Mouse (Mus musculus): ENCODE measurements around the gene Ctdnep1. TPM values are rescaled to one million over a fixed set of nuclear protein-coding genes. Genes with fewer than 3 reads are reported as not detected.

Gene Ctdnep1
- polyA plus RNA-seq, 1 experiment from 2014 or later = 22.7 TPM

DNA sequence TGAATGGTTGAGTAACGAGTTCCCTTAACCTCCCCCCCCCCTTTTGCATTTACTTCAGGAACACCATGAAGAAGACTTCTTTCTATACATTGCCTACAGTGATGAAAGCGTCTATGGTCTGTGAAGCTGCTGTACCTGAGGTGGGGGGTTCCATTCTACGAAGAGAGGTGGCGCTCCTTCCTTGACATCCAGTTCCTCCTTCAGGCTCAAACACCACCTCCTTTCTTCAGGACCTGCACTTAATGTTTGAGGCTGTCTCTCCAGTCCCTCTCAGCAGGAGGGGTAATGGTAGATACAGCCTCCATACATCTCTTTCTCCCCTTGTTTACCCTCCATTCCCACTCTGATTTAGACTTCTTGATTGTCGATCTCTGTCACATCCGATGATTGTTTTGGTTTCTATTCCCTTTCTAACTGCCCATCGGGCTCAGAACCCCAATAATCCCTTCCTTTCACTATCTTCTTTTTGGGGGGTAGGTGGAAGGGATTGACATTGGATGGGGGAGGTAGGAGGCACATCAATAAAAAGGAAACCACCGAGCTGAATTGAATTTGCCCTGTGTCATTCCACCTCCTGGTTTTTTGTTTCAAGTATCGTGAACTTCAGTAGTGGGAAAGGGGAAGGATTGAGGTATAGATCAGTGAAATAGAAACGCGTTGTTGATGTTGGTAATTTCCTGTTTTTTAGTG is 13.6 kb downstream of the Ctdnep1 start:
- H3K4me3 ChIP-seq = no peak overlapping the region
- H3K27ac ChIP-seq = no peak overlapping the region
- 92% methylated on average over 11 of the region's 11 CpGs for WGBS
- no peaks in the 10 kb centered on the region for H3K9me3 ChIP-seq
- peaks cover 45% of the 10 kb centered on the region for H3K36me3 ChIP-seq
- H3K4me1 ChIP-seq (replicated peaks) = peaks cover 43% of the 10 kb centered on the region
- ATAC-seq (ENCODE audit: low FRiP score) = no peak
- H3K27me3 ChIP-seq = no peaks in the 10 kb centered on the region
- no peak overlapping the region for H3K4me2 ChIP-seq
- no peak overlapping the region for H3K9ac ChIP-seq

- H3K9ac ChIP-seq = peak within 1 kb of the TSS; percentile 94
- H3K9me3 ChIP-seq = no peaks in the 10 kb centered on the region
- peaks cover 48% of the 10 kb centered on the region for H3K4me1 ChIP-seq (replicated peaks)
- WGBS = under 1% methylated on average over 36 of the region's 36 CpGs
- peak; percentile 85 for ATAC-seq (ENCODE audit: low FRiP score)
- peak within 1 kb of the TSS; percentile 71 for H3K4me2 ChIP-seq
- no peaks in the 10 kb centered on the region for H3K27me3 ChIP-seq
- H3K4me3 ChIP-seq = peak within 1 kb of the TSS; percentile 91
- peaks cover 40% of the 10 kb centered on the region for H3K36me3 ChIP-seq
- peak within 1 kb of the TSS; percentile 97 for H3K27ac ChIP-seq
Observed at GRCm38 (mm10) chr11:69995391-69995960, 14.5 kb downstream of the Ctdnep1 start, which contains the start of gene Phf23. Gene Phf23, plus strand, starts transcription at chr11:69995777.

DNA sequence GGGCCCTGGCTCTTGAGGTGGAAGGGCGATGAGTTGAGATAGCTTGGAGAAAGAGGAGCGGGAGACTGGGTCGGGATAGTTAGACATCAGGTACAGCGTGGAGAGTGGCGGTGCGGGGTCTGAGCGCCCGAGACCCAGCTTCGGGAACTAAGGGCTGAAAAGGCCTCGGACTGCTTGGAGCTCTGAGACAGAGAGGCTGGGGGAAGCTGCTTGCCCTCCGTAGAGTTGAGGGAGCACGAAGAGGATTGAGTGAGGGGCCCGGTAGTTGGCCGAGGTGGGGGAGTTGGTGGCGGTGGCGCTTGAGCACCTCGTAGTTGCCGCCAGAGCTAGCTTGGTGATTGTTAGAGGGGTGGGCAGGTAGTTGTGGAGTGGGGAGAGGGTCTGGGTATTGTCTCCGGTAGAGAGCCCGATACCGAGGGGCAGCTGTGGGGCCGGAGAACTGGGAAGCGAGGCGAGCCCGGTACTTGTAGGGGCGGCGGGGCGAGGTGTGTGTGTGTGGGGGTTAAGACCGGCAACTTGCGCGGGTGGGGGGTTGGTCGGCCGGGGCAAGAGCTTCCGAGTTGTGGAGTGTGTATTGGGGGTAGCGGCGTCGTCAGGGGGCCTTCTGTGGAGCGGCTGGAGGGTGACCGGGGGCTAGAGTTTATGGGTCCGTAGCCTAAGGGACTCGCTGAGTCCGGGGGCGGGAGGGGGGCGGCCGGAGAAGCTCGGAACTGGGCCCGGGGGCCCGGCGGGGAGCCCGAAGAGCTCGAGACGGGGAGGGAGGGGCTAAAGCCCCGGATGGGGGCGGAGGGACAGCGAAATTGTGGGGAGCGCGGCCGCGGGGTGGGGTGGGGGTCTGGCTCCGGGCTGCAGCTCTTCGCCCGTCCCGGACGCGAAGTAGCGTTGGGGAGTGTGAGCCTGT is 15.5 kb downstream of the Ctdnep1 start:
- peak; percentile 3 for ATAC-seq (ENCODE audit: low FRiP score)

DNA sequence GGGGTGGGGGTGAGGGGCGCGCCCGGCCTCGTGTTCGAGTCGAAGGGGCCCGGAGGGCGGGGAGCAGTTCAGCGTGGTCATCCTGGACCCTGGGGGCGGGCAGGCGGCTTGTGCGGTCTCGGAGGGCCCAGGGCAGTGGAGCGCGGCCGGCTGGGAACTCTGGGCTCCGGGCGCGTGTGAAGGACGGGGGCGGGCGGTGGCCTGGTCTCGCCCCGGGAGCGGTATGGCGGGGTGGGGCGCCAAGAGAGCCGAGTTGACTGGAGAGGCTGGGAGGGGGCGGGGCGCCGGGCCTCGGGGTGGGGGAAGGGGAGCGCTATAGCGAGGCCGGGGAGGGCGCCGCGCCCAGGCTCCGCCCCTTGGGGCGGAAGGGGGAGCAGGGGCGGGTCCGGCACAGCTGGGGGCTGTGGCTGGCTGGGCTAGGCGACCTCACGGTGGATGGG is 16.1 kb downstream of the Ctdnep1 start:
- H3K4me3 ChIP-seq = peak overlapping the region; percentile 91
- peaks cover 43% of the 10 kb centered on the region for H3K36me3 ChIP-seq
- H3K27me3 ChIP-seq = no peaks in the 10 kb centered on the region
- H3K4me1 ChIP-seq (replicated peaks) = peaks cover 57% of the 10 kb centered on the region
- peak overlapping the region; percentile 97 for H3K27ac ChIP-seq
- WGBS = 2% methylated on average over 31 of the region's 44 CpGs
- peak overlapping the region; percentile 94 for H3K9ac ChIP-seq
- H3K4me2 ChIP-seq = peak overlapping the region; percentile 71
- H3K9me3 ChIP-seq = no peaks in the 10 kb centered on the region
- ATAC-seq (ENCODE audit: low FRiP score) = peak; percentile 9; the same call in 1 of the 2 replicates

More for the DNA sequence above, 15.5 kb downstream of the Ctdnep1 start:
- H3K9me3 ChIP-seq = no peaks in the 10 kb centered on the region
- peak overlapping the region; percentile 91 for H3K4me3 ChIP-seq
- peak overlapping the region; percentile 71 for H3K4me2 ChIP-seq
- WGBS = under 1% methylated on average over 65 of the region's 66 CpGs
- H3K36me3 ChIP-seq = peaks cover 40% of the 10 kb centered on the region
- peak overlapping the region; percentile 97 for H3K27ac ChIP-seq
- H3K9ac ChIP-seq = peak overlapping the region; percentile 94
- peaks cover 50% of the 10 kb centered on the region for H3K4me1 ChIP-seq (replicated peaks)
- no peaks in the 10 kb centered on the region for H3K27me3 ChIP-seq

DNA sequence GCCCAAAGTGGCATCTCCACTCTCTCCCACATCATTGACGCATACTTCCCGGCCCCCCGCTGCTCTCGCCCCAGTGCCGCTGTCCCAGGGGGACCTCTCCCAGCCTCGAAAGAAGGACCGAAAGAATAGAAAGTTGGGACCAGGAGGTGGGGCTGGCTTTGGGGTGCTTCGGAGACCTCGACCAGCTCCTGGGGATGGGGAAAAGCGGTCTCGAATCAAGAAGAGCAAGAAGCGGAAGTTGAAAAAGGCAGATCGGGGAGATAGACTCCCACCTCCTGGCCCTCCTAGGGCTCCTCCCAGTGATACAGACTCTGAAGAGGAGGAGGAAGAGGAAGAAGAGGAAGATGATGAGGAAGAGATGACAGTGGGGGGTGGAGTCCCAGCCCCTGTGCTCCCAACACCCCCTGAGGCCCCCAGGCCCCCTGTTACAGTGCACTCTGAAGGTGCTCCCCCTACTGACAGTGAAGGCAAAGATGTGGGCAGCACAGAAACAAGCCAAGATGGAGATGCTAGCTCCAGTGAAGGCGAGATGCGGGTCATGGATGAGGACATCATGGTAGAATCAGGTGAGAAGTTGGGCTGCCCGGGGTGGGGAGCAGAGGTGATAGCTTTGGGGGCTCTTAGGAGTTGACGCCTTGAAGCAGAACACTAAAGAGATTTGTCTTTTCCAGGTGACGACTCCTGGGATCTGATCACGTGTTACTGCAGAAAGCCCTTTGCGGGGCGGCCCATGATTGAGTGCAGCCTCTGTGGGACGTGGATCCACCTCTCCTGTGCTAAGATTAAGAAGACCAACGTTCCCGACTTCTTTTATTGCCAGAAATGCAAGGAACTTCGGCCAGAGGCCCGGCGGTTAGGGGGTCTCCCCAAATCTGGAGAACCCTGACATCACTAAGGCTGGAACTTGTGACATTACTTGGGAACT is 17.9 kb downstream of the Ctdnep1 start:
- Histone ChIP-seq H3K9ac (0 out of 2 replicates have a peak overlapping the region, but pooled peaks have one; percentile 13), H3K27me3 (no peaks in the 10 kb centered on the region), H3K27ac (no peak overlapping the region; the same call in 1 of the 2 replicates), H3K9me3 (no peaks in the 10 kb centered on the region), H3K4me3 (peak overlapping the region; percentile 91), H3K4me2 (peak overlapping the region; percentile 71; the same call in 1 of the 2 replicates), H3K36me3 (peaks cover 34% of the 10 kb centered on the region), H3K4me1 (replicated peaks) (peaks cover 63% of the 10 kb centered on the region)
- ATAC-seq (ENCODE audit: low FRiP score) = no peak
- 92% methylated on average over 27 of the region's 27 CpGs for WGBS

GRCm38 (mm10) chr11:69999666-70000065 is 18.7 kb downstream of the Ctdnep1 start:
- peak overlapping the region; percentile 85; the same call in 1 of the 2 replicates for H3K4me2 ChIP-seq
- no peaks in the 10 kb centered on the region for H3K9me3 ChIP-seq
- no peak for ATAC-seq (ENCODE audit: low FRiP score)
- no peaks in the 10 kb centered on the region for H3K27me3 ChIP-seq
- no peak overlapping the region for H3K9ac ChIP-seq
- peaks cover 27% of the 10 kb centered on the region for H3K36me3 ChIP-seq
- peak overlapping the region; percentile 97 for H3K27ac ChIP-seq
- 84% methylated on average over 8 of the region's 8 CpGs for WGBS
- H3K4me3 ChIP-seq = peak overlapping the region; percentile 15
- peaks cover 63% of the 10 kb centered on the region for H3K4me1 ChIP-seq (replicated peaks)

GRCm38 (mm10) chr11:70000396-70000898 is 19.5 kb downstream of the Ctdnep1 start, which contains the start of gene Dvl2:
Gene Dvl2, plus strand, starts transcription at chr11:70000595.
- peak within 1 kb of the TSS; percentile 77 for H3K4me3 ChIP-seq
- H3K27me3 ChIP-seq = no peaks in the 10 kb centered on the region
- H3K27ac ChIP-seq = peak within 1 kb of the TSS; percentile 97
- 0% methylated on average over 47 of the region's 48 CpGs for WGBS
- no peaks in the 10 kb centered on the region for H3K9me3 ChIP-seq
- peak within 1 kb of the TSS; percentile 89 for H3K9ac ChIP-seq
- H3K4me2 ChIP-seq = peak within 1 kb of the TSS; percentile 85
- H3K4me1 ChIP-seq (replicated peaks) = peaks cover 65% of the 10 kb centered on the region
- ATAC-seq (ENCODE audit: low FRiP score) = peak; percentile 69
- H3K36me3 ChIP-seq = peaks cover 33% of the 10 kb centered on the region

DNA sequence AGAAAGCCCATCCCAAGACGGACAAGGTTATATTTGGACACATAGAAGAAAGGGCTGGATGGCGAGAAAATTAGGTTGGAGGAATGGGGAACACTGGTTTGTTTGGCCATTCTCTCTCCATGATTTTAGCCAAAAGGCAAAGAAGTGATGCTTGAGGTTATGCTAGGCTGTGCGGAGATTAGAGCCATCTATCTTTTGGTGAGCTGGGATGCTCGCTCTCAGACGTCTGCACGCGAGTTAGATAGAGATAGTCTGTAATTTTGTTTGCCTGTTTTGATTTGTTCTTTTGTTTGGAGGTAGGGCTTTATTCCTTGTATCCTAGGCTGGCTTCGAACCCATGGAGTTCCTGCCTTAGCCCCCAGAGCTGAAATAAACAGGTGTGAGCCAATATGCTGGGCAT is 20.2 kb downstream of the Ctdnep1 start:
- Histone ChIP-seq H3K27ac (peak overlapping the region; percentile 97), H3K9ac (peak overlapping the region; percentile 89), H3K4me1 (replicated peaks) (peaks cover 65% of the 10 kb centered on the region), H3K4me2 (peak overlapping the region; percentile 85), H3K36me3 (peaks cover 41% of the 10 kb centered on the region), H3K27me3 (no peaks in the 10 kb centered on the region), H3K4me3 (peak overlapping the region; percentile 77), H3K9me3 (no peaks in the 10 kb centered on the region)
- WGBS = 13% methylated on average over 8 of the region's 8 CpGs
- ATAC-seq (ENCODE audit: low FRiP score) = no peak

DNA sequence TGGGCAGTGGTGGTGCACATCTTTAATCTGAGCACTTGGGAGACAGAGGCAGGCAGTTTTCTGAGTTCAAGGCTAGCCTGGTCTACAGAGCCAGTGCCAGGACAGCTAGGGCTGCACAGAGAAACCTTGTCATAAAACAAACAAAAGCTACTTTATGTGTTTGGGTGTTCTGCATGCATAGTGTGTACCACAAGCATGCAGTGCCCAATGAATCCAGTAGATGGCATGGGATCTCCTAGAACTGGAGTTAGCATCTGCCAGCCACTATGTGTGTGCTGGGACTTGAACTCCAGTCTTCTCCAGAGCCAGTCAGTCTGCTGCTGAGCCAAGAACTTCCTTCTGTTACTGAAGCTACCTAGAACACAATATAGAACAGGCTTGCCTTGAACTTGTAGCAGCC is 20.9 kb downstream of the Ctdnep1 start:
- no peak overlapping the region for H3K9ac ChIP-seq
- peaks cover 65% of the 10 kb centered on the region for H3K4me1 ChIP-seq (replicated peaks)
- H3K36me3 ChIP-seq = peaks cover 48% of the 10 kb centered on the region
- no peak overlapping the region for H3K27ac ChIP-seq
- H3K4me3 ChIP-seq = peak overlapping the region; percentile 77
- peak overlapping the region; percentile 85 for H3K4me2 ChIP-seq
- H3K27me3 ChIP-seq = no peaks in the 10 kb centered on the region
- ATAC-seq (ENCODE audit: low FRiP score) = no peak
- no peaks in the 10 kb centered on the region for H3K9me3 ChIP-seq

GRCm38 (mm10) chr11:70002471-70002870 is 21.5 kb downstream of the Ctdnep1 start:
- Histone ChIP-seq H3K36me3 (peaks cover 54% of the 10 kb centered on the region), H3K4me1 (replicated peaks) (peaks cover 62% of the 10 kb centered on the region), H3K27me3 (no peaks in the 10 kb centered on the region), H3K27ac (no peak overlapping the region), H3K9me3 (no peaks in the 10 kb centered on the region), H3K4me2 (peak overlapping the region; percentile 85), H3K9ac (peak overlapping the region; percentile 57; the same call in 1 of the 2 replicates), H3K4me3 (peak overlapping the region; percentile 77)
- 92% methylated on average over 2 of the region's 2 CpGs for WGBS
- no peak for ATAC-seq (ENCODE audit: low FRiP score)

DNA sequence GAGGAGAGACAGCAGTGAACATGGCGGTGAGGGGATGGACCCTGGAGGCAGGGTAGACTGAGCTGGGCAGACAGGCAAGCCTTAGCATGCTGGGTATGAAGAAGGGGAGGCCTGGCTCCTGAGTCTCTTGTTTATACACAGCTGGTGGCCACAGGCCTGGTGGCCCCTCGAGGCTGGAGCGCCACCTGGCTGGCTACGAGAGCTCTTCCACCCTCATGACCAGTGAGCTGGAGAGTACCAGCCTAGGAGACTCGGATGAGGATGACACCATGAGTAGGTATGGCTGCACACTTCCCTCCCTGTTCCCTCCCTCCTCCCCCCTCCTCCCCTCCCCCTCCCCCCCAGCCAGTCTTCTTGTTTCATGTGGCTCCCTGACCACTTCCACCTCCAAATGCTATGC is 24.6 kb downstream of the Ctdnep1 start:
- WGBS = 56% methylated on average over 5 of the region's 5 CpGs
- H3K4me2 ChIP-seq = no peak overlapping the region
- H3K4me3 ChIP-seq = no peak overlapping the region
- H3K36me3 ChIP-seq = peaks cover 63% of the 10 kb centered on the region
- no peak overlapping the region for H3K27ac ChIP-seq
- ATAC-seq (ENCODE audit: low FRiP score) = no peak
- no peak overlapping the region for H3K9ac ChIP-seq
- no peaks in the 10 kb centered on the region for H3K27me3 ChIP-seq
- no peaks in the 10 kb centered on the region for H3K9me3 ChIP-seq
- peaks cover 39% of the 10 kb centered on the region for H3K4me1 ChIP-seq (replicated peaks)

Measured in hindbrain, embryonic 13.5 days (tissue).